Mouse (Mus musculus): Measurements from ENCODE around the gene Serpinb2. TPM values are rescaled to one million over a fixed set of nuclear protein-coding genes. Genes with fewer than 3 reads are reported as not detected.

Gene Serpinb2
- polyA plus RNA-seq, 1 experiment from 2014 or later: 1.0 TPM

GRCm38 (mm10) chr1:107528325-107529078 lies 17.3 kb downstream of the Serpinb2 start:
- Histone ChIP-seq H3K9ac (no peak overlapping the region), H3K4me3 (no peak overlapping the region), H3K27me3 (no peaks in the 10 kb centered on the region), H3K36me3 (ENCODE audit: poor library complexity, severe bottlenecking) (no peaks in the 10 kb centered on the region), H3K9me3 (replicated peaks) (no peaks in the 10 kb centered on the region), H3K4me1 (no peaks in the 10 kb centered on the region), H3K27ac (no peak overlapping the region), H3K4me2 (no peak overlapping the region)
- 85% methylated on average over 3 of the region's 3 CpGs for WGBS
- ATAC-seq: no peak

DNA sequence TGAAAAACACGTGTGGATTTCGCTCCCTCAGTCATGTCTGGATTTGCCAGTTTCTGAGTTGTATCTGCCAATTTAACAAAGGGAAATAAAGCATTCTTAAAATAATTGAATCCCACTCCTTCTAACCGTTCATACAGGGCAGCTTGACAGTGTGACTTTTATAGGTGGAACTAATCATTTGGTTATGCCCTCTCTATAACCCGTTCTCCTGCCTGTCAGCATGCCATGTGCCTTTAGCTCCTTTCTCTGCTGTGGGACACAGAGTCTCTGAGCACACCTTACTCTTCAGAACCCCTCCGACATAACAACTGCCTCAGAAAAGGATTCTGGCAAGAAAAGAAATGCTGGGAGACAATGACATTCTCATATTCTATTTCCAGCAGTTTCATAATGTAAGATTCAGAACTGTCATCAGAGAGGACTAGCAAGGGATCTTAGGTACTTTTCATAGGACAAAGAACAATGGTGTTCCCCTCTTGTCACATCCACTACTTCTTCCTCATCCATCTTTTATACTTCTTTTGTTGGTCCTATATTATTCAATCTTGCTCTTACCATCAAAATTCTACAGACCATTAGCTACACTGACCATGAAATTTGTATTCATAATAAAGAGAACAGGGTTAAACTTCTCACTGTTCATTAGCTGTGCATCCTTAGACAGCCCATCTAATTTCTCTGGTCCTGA lies 18.3 kb downstream of the Serpinb2 start:
- ATAC-seq: no peak

DNA sequence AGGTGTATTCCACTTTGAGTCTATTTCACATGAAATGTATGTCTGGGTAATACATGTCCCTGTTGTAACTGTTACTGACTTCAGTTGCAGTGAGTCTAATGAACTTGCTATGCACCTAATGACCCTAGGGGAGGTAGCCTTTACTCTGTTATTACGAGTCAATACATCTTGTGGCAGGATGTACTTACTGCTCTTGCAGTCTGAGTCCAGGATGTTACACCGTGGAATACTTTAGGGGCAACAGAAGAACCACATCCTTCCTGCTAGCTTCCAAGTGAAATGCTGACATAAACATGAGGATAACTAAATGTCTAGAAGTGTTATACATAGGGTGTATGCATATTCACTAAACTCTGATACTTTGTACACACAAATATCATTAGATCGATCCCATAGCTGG lies 22.5 kb downstream of the Serpinb2 start:
- Histone ChIP-seq H3K27ac (no peak overlapping the region), H3K4me2 (no peak overlapping the region), H3K9me3 (replicated peaks) (no peaks in the 10 kb centered on the region), H3K9ac (no peak overlapping the region), H3K27me3 (no peaks in the 10 kb centered on the region), H3K4me1 (no peaks in the 10 kb centered on the region), H3K36me3 (ENCODE audit: poor library complexity, severe bottlenecking) (no peaks in the 10 kb centered on the region), H3K4me3 (no peak overlapping the region)
- no peak for ATAC-seq
- WGBS: 86% methylated on average over 3 of the region's 3 CpGs

More for the DNA sequence above, 18.3 kb downstream of the Serpinb2 start:
- no peaks in the 10 kb centered on the region for H3K9me3 ChIP-seq (replicated peaks)
- no peak overlapping the region for H3K4me3 ChIP-seq
- H3K9ac ChIP-seq: no peak overlapping the region
- no peaks in the 10 kb centered on the region for H3K4me1 ChIP-seq
- WGBS: 78% methylated on average over 5 of the region's 5 CpGs
- H3K27ac ChIP-seq: no peak overlapping the region
- no peak overlapping the region for H3K4me2 ChIP-seq
- H3K36me3 ChIP-seq (ENCODE audit: poor library complexity, severe bottlenecking): no peaks in the 10 kb centered on the region
- no peaks in the 10 kb centered on the region for H3K27me3 ChIP-seq

- H3K27me3 ChIP-seq: no peaks in the 10 kb centered on the region
- 72% methylated on average over 1 of the region's 1 CpGs for WGBS
- no peak overlapping the region for H3K4me2 ChIP-seq
- H3K9ac ChIP-seq: no peak overlapping the region
- no peaks in the 10 kb centered on the region for H3K4me1 ChIP-seq
- no peak overlapping the region for H3K27ac ChIP-seq
- H3K9me3 ChIP-seq (replicated peaks): no peaks in the 10 kb centered on the region
- H3K4me3 ChIP-seq: no peak overlapping the region
- no peaks in the 10 kb centered on the region for H3K36me3 ChIP-seq (ENCODE audit: poor library complexity, severe bottlenecking)
- no peak for ATAC-seq
Measured at GRCm38 (mm10) chr1:107537435-107537834, 26.2 kb downstream of the Serpinb2 start.

DNA sequence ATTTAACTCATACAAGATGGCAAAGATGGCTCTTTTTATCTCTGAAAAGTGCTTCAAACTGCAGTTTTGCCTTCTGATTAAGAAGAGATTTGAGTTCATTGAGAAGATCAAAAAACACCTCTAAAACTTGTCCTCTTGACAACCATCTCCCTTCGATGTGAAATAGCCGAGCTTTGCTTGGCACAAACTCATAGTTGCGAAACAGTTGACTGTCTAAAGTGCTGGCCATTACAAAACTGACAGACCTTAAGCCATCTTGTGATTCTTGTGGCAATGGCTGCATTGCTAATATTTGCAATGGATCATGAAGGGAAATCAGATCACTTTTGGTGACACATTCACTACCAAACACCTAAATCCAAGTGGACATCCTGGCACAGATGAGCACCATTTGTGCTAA lies 48.3 kb downstream of the Serpinb2 start:
- H3K4me2 ChIP-seq: no peak overlapping the region
- no peak for ATAC-seq
- 91% methylated on average over 3 of the region's 3 CpGs for WGBS
- H3K9me3 ChIP-seq (replicated peaks): no peaks in the 10 kb centered on the region
- no peaks in the 10 kb centered on the region for H3K4me1 ChIP-seq
- H3K36me3 ChIP-seq (ENCODE audit: poor library complexity, severe bottlenecking): no peaks in the 10 kb centered on the region
- H3K4me3 ChIP-seq: no peak overlapping the region
- H3K9ac ChIP-seq: no peak overlapping the region
- H3K27ac ChIP-seq: no peak overlapping the region
- H3K27me3 ChIP-seq: no peaks in the 10 kb centered on the region

DNA sequence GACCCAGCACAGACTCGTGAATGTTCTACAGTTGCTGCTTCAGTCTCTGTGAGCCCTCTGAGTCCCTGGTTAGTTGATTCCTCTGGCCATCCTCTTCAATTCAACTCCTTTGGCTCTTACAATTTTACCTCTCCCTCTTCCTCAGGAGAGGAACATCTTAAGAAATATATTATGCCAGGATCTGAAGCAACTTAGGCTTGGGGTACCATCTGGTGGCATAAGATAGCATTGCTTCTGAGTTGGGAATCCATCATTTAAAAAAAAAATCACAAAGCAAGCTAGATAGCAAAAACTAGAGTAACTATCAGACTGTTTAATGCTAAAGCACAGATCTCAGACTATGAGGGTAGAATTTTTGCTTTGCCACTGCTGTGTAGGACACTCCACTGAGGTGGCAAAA lies 50.9 kb downstream of the Serpinb2 start:
- Histone ChIP-seq H3K9ac (no peak overlapping the region), H3K4me1 (no peaks in the 10 kb centered on the region), H3K27me3 (no peaks in the 10 kb centered on the region), H3K4me3 (no peak overlapping the region), H3K36me3 (ENCODE audit: poor library complexity, severe bottlenecking) (no peaks in the 10 kb centered on the region), H3K4me2 (no peak overlapping the region), H3K27ac (no peak overlapping the region), H3K9me3 (replicated peaks) (no peaks in the 10 kb centered on the region)
- no peak for ATAC-seq
- 94% methylated on average over 1 of the region's 1 CpGs for WGBS

GRCm38 (mm10) chr1:107565644-107566043 lies 54.4 kb downstream of the Serpinb2 start:
- no peak overlapping the region for H3K27ac ChIP-seq
- H3K4me2 ChIP-seq: no peak overlapping the region
- H3K36me3 ChIP-seq (ENCODE audit: poor library complexity, severe bottlenecking): no peaks in the 10 kb centered on the region
- H3K4me1 ChIP-seq: no peaks in the 10 kb centered on the region
- no peak overlapping the region for H3K4me3 ChIP-seq
- no peak overlapping the region for H3K9ac ChIP-seq
- no peaks in the 10 kb centered on the region for H3K9me3 ChIP-seq (replicated peaks)
- ATAC-seq: no peak
- H3K27me3 ChIP-seq: no peaks in the 10 kb centered on the region

DNA sequence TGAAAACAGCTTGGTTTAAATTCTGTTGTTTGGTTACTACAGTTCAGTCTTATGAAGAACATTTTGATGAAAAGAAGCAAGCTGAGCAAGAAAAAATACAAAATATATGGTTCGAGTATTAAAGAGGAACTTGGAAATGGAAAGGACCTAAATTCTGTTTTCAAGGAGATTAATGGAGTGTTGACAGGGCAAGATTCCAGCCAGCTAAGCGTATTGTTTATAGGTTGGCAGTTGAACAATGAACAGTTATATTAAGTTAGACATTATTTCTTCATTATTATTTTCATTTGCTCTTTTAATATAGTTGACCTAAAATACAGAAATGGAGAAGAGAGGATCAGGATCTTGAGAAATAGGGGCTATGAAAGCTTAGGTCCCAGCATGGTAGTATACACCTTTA lies 64.9 kb downstream of the Serpinb2 start:
- no peaks in the 10 kb centered on the region for H3K9me3 ChIP-seq (replicated peaks)
- no peaks in the 10 kb centered on the region for H3K27me3 ChIP-seq
- H3K9ac ChIP-seq: no peak overlapping the region
- 86% methylated on average over 2 of the region's 2 CpGs for WGBS
- H3K27ac ChIP-seq: no peak overlapping the region
- no peaks in the 10 kb centered on the region for H3K4me1 ChIP-seq
- no peaks in the 10 kb centered on the region for H3K36me3 ChIP-seq (ENCODE audit: poor library complexity, severe bottlenecking)
- ATAC-seq: no peak
- H3K4me3 ChIP-seq: no peak overlapping the region
- H3K4me2 ChIP-seq: no peak overlapping the region

- no peak overlapping the region for H3K27ac ChIP-seq
- no peaks in the 10 kb centered on the region for H3K9me3 ChIP-seq (replicated peaks)
- H3K4me3 ChIP-seq: no peak overlapping the region
- no peaks in the 10 kb centered on the region for H3K36me3 ChIP-seq (ENCODE audit: poor library complexity, severe bottlenecking)
- H3K4me2 ChIP-seq: no peak overlapping the region
- H3K9ac ChIP-seq: no peak overlapping the region
- H3K4me1 ChIP-seq: no peaks in the 10 kb centered on the region
- WGBS: 93% methylated on average over 1 of the region's 1 CpGs
- ATAC-seq: no peak
- H3K27me3 ChIP-seq: no peaks in the 10 kb centered on the region
Measured at GRCm38 (mm10) chr1:107577514-107577913, 66.3 kb downstream of the Serpinb2 start.

DNA sequence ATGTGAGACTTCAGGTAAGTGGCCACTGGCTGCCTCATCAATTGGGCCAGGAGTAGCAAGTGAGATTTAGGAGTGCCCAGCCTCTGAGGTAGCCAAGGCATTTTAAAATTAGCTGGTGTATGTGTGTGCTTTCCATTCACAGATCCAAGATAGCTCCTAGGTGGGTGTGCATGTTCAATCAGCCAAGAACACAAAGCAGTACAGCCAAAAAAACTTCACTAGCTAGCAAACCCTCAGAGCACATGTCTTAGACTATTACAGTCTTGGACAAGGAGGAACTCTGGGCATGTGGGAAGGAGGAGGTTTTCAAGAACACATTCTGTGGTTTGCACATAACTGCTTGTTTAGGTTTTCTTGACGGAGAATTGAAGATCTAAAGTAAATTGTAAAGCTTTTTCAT lies 70.0 kb downstream of the Serpinb2 start:
- Histone ChIP-seq H3K4me3 (no peak overlapping the region), H3K4me2 (no peak overlapping the region), H3K27ac (no peak overlapping the region), H3K4me1 (no peaks in the 10 kb centered on the region), H3K36me3 (ENCODE audit: poor library complexity, severe bottlenecking) (no peaks in the 10 kb centered on the region), H3K9me3 (replicated peaks) (no peaks in the 10 kb centered on the region), H3K27me3 (no peaks in the 10 kb centered on the region), H3K9ac (no peak overlapping the region)
- WGBS: 90% methylated on average over 1 of the region's 1 CpGs
- ATAC-seq: no peak

DNA sequence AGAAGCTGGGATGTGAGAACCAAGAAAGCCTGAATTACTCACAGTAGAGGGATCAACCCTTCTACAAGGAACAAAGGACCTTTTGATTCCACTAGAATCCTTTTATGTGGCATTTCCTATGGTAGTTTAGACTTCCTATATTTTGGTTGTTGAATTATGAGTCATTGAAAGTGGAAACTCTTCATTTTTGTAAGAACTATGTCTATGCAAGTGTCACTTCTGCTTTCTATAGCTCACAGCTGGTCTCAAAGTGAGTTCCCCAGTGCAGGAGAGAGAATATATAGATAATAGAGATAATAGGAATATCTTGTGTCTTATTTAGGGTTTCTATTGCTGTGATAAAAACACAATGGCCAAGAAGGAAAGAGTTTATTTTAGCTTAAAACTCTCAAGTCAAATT lies 71.7 kb downstream of the Serpinb2 start:
- Histone ChIP-seq H3K4me2 (no peak overlapping the region), H3K9me3 (replicated peaks) (no peaks in the 10 kb centered on the region), H3K27ac (no peak overlapping the region), H3K27me3 (no peaks in the 10 kb centered on the region), H3K9ac (no peak overlapping the region), H3K36me3 (ENCODE audit: poor library complexity, severe bottlenecking) (no peaks in the 10 kb centered on the region), H3K4me1 (no peaks in the 10 kb centered on the region), H3K4me3 (no peak overlapping the region)
- no peak for ATAC-seq

- 37% methylated on average over 1 of the region's 1 CpGs for WGBS
Measured at GRCm38 (mm10) chr1:107583958-107584376, 72.7 kb downstream of the Serpinb2 start.

GRCm38 (mm10) chr1:107584932-107585331 lies 73.7 kb downstream of the Serpinb2 start:
- no peak for ATAC-seq
- Histone ChIP-seq H3K9me3 (replicated peaks) (no peaks in the 10 kb centered on the region), H3K9ac (no peak overlapping the region), H3K4me3 (no peak overlapping the region), H3K4me2 (no peak overlapping the region), H3K27ac (no peak overlapping the region), H3K4me1 (no peaks in the 10 kb centered on the region; the same call in 1 of the 2 replicates), H3K36me3 (ENCODE audit: poor library complexity, severe bottlenecking) (no peaks in the 10 kb centered on the region), H3K27me3 (no peaks in the 10 kb centered on the region)
- 89% methylated on average over 3 of the region's 3 CpGs for WGBS

More at GRCm38 (mm10) chr1:107583958-107584376, 72.7 kb downstream of the Serpinb2 start:
- Histone ChIP-seq H3K36me3 (ENCODE audit: poor library complexity, severe bottlenecking) (no peaks in the 10 kb centered on the region), H3K4me2 (no peak overlapping the region), H3K9ac (no peak overlapping the region), H3K9me3 (replicated peaks) (no peaks in the 10 kb centered on the region), H3K27ac (no peak overlapping the region), H3K27me3 (no peaks in the 10 kb centered on the region), H3K4me3 (no peak overlapping the region), H3K4me1 (no peaks in the 10 kb centered on the region)
- ATAC-seq: no peak

All from forebrain, embryonic 13.5 days (tissue).